Mouse (Mus musculus) large intestine, adult 2 months (tissue): ENCODE results near the gene H2-Q10. TPM values are rescaled to one million over a fixed set of nuclear protein-coding genes. Genes with fewer than 3 reads are reported as not detected.
A peak's percentile ranks its signal among the peaks of the same experiment; 100 is the strongest.

Source experiments
- DNase-seq: peaks from one replicate; pipeline ENCODE4 v3.0.0-alpha.2; 2012; ENCODE audit warnings: low read depth, low spot score
- WGBS: fragments of 180-500 bp; shearing (Covaris S2); methylation state at CpG from one replicate; pipeline ENCODE4 v1.1.7; 2018; 5-methylcytosine and 5-hydroxymethylcytosine counted together
- polyA plus RNA-seq: library from polyadenylated mRNA; depleted of rRNA; stranded (reverse); fragments of >200 nt; gene quantifications from 2 replicates; pipeline ENCODE4 v1.2.3, GENCODE M21; 2012; rRNA removed

H2-Q10 gene
- polyA plus RNA-seq, 1 experiment: 7.5 TPM

- no peak for DNase-seq
- WGBS: 10% methylated on average over 8 of the region's 8 CpGs
Observed at GRCm38 (mm10) chr17:35509284-35509683, 39.4 kb downstream of the H2-Q10 start.

DNA sequence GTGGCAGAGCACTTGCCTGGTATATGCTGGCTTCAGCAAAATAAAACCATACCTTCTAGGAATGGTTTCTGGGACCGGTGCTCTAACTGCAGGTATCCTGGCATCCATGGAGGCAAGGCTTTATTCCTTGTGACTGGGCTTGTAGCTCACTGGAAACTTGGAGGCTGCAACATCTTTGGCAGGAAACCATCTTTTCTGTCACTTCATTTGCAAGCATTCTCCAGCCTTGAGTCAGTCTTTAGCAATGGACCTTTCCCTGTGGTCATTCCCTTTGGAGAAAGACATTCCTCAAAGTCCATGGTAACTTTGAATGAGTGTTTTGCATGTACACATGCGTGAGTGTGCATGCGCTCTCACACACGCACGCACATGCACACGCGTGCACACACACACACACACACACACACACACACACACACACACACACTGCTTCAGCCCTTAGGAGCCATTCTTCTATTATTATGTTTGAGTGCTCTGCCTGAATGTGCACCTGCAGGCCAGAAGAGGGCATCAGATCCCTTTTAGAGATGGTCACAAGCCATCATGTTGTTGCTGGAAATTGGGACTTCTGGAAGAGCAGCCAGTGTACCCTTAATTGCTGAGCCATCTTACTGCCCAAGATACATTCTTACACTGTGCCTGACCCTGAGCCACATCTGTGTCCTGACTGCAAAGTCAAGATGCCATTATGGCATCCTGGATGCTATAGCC lies 43.2 kb downstream of the H2-Q10 start:
- WGBS: 93% methylated on average over 7 of the region's 7 CpGs
- DNase-seq: no peak

GRCm38 (mm10) chr17:35513886-35514285 lies 44.0 kb downstream of the H2-Q10 start:
- 14% methylated on average over 2 of the region's 2 CpGs for WGBS
- no peak for DNase-seq

GRCm38 (mm10) chr17:35514756-35515155 lies 44.9 kb downstream of the H2-Q10 start:
- WGBS: 61% methylated on average over 6 of the region's 6 CpGs
- no peak for DNase-seq

DNA sequence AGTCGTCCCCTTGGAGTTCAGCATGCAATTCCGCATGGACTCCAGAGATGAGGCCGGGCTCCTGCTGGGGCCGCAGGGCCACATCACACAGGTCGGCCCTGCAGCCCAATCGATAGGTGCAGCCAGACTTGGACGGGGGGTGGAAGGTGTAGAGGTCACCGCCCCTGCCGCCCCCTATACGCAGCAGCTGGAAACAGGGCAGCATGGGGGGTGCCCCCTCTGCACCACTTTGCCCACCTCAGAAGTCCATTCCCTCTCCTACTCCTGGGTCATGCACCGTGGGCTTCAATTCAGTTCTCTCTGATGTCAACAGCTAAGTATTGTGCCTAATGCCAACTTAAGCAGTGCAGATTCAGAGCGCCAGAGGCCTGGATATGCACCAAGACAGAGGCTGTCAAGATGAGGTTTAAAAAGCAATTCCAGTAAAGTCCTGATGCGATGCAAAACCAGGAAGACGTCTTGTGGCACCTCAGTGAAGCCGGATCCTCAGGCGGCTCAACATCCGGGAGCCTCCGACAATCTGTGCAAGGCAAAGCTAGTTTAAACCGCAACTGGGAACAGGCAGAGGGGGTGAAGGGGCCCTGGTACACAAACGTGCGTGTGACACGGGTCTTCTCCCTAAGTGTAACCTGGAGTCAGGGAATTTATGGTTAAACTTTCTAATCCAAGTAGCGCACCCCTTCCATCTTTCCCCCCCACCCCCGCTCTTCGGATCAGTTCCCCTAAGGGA lies 46.2 kb downstream of the H2-Q10 start:
- WGBS: 4% methylated on average over 25 of the region's 25 CpGs
- no peak for DNase-seq

GRCm38 (mm10) chr17:35516652-35517500 lies 47.0 kb downstream of the H2-Q10 start, which contains the start of the genes Tcf19 and Cchcr1:
Gene Tcf19, minus strand, starts transcription at chr17:35516824.
Gene Cchcr1, plus strand, starts transcription at chr17:35517100.
- peak; percentile 97 for DNase-seq
- under 1% methylated on average over 67 of the region's 67 CpGs for WGBS

- 4% methylated on average over 12 of the region's 12 CpGs for WGBS
- no peak for DNase-seq
Observed at GRCm38 (mm10) chr17:35517526-35517925, 47.6 kb downstream of the H2-Q10 start.

Other genes starting within 250 kb of the H2-Q10 start
- not detected in 2 replicates for gene Gm16181, start 249.3 kb upstream of the H2-Q10 start, polyA plus RNA-seq
- 4.2 and 4.5 TPM in 2 replicates for gene Atp6v1g2, start 236.4 kb upstream of the H2-Q10 start, polyA plus RNA-seq
- gene Nfkbil1, start 234.3 kb upstream of the H2-Q10 start, polyA plus RNA-seq: 11.8 and 13.0 TPM in 2 replicates
- 287 and 309 TPM in 2 replicates for gene Ddx39b, start 228.3 kb upstream of the H2-Q10 start, polyA plus RNA-seq
- gene H2-D1, start 207.4 kb upstream of the H2-Q10 start, polyA plus RNA-seq: 1,065 and 1,224 TPM in 2 replicates
- gene H2-Q1, start 149.7 kb upstream of the H2-Q10 start, polyA plus RNA-seq: 16.5 and 51.5 TPM in 2 replicates
- 245 and 632 TPM in 2 replicates for gene H2-Q2, start 127.8 kb upstream of the H2-Q10 start, polyA plus RNA-seq
- 80.0 and 122 TPM in 2 replicates for gene H2-Q4, start 90.5 kb upstream of the H2-Q10 start, polyA plus RNA-seq
- gene H2-Q6, start 45.2 kb upstream of the H2-Q10 start, polyA plus RNA-seq: 52.5 and 53.5 TPM in 2 replicates
- 127 and 155 TPM in 2 replicates for gene H2-Q7, start 30.9 kb upstream of the H2-Q10 start, polyA plus RNA-seq
- gene Pou5f1, start 35.9 kb downstream of the H2-Q10 start, polyA plus RNA-seq: not detected in 2 replicates
- 19.7 and 20.3 TPM in 2 replicates for gene Tcf19, start 46.7 kb downstream of the H2-Q10 start, polyA plus RNA-seq
- gene Cchcr1, start 47.0 kb downstream of the H2-Q10 start, polyA plus RNA-seq: 6.5 and 6.9 TPM in 2 replicates
- gene Psors1c2, start 63.1 kb downstream of the H2-Q10 start, polyA plus RNA-seq: 0.19 and 0.43 TPM in 2 replicates
- 1.2 and 1.4 TPM in 2 replicates for gene Cdsn, start 82.0 kb downstream of the H2-Q10 start, polyA plus RNA-seq
- gene 2300002M23Rik, start 97.4 kb downstream of the H2-Q10 start, polyA plus RNA-seq: not detected in 2 replicates
- not detected in 2 replicates for gene Sfta2, start 131.5 kb downstream of the H2-Q10 start, polyA plus RNA-seq
- not detected in 2 replicates for gene Gm9573, start 156.5 kb downstream of the H2-Q10 start, polyA plus RNA-seq
- gene Mucl3, start 173.6 kb downstream of the H2-Q10 start, polyA plus RNA-seq: 0.26 TPM in 1 of 2 replicates, not detected in the other
- 20.3 and 25.1 TPM in 2 replicates for gene Vars2, start 197.5 kb downstream of the H2-Q10 start, polyA plus RNA-seq
- 30.3 and 31.1 TPM in 2 replicates for gene Gtf2h4, start 203.7 kb downstream of the H2-Q10 start, polyA plus RNA-seq
- 39.0 and 48.9 TPM in 2 replicates for gene Ddr1, start 234.5 kb downstream of the H2-Q10 start, polyA plus RNA-seq